Mouse (Mus musculus) hindbrain, embryonic 12.5 days (tissue): ENCODE data around the gene Ncam1. TPM values are rescaled to one million over a fixed set of nuclear protein-coding genes. Genes with fewer than 3 reads are reported as not detected.

Experiments used
- ATAC-seq: fragments of 200-750 bp; cut with Nextera tagmentation; 2 replicates; pipeline ENCODE4 v1.8.0; 2017; ENCODE audit warnings: moderate TSS enrichment; ENCODE audit not compliant: low FRiP score
- H3K27ac ChIP-seq: fragments of 300-500 bp; sonication (generic); 2 replicates; pipeline ENCODE4 v1.5.1; 2016; ENCODE audit warnings: mild to moderate bottlenecking
- H3K27me3 ChIP-seq: fragments of 300-500 bp; sonication (generic); 2 replicates; pipeline ENCODE4 v1.6.1; 2016; ENCODE audit warnings: mild to moderate bottlenecking
- H3K36me3 ChIP-seq: fragments of 300-500 bp; sonication (generic); 2 replicates; pipeline ENCODE4 v1.6.1; 2016; ENCODE audit warnings: mild to moderate bottlenecking
- H3K4me1 ChIP-seq: fragments of 300-500 bp; sonication (generic); 2 replicates; pipeline ENCODE4 v1.6.1; 2016
- H3K4me2 ChIP-seq: fragments of 300-500 bp; sonication (generic); replicated peaks from 2 replicates; pipeline ENCODE4 v1.6.1; 2016; ENCODE audit warnings: mild to moderate bottlenecking
- H3K4me3 ChIP-seq: fragments of 300-500 bp; sonication (generic); 2 replicates; pipeline ENCODE4 v1.5.1; 2016; ENCODE audit warnings: mild to moderate bottlenecking
- H3K9ac ChIP-seq: fragments of 300-500 bp; sonication (generic); 2 replicates; pipeline ENCODE4 v1.6.1; 2016; ENCODE audit warnings: mild to moderate bottlenecking, moderate library complexity
- H3K9me3 ChIP-seq: fragments of 300-500 bp; sonication (generic); replicated peaks from 2 replicates; pipeline ENCODE4 v1.6.1; 2016; ENCODE audit warnings: mild to moderate bottlenecking
- WGBS: fragments of 180-500 bp; shearing (Covaris S2); methylation state at CpG from one replicate; pipeline ENCODE4 v1.1.7; 2016; 5-methylcytosine and 5-hydroxymethylcytosine counted together
- polyA plus RNA-seq: library from polyadenylated mRNA; unstranded; fragments of >200 nt; fragmentation: Nextera tagmentation; extraction: Ambion mirVana; gene quantifications from 2 replicates; pipeline ENCODE4 v1.2.1, GENCODE M21; 2016

Gene Ncam1
- 239 and 283 TPM in 2 replicates for polyA plus RNA-seq

- Histone ChIP-seq H3K4me2 (peak within 1 kb of the TSS; percentile 82), H3K27ac (peak within 1 kb of the TSS; percentile 95), H3K9ac (peak within 1 kb of the TSS; percentile 96), H3K4me1 (peaks cover 10% of the 10 kb centered on the region; the same call in 1 of the 2 replicates), H3K36me3 (no peaks in the 10 kb centered on the region), H3K9me3 (no peaks in the 10 kb centered on the region), H3K27me3 (no peaks in the 10 kb centered on the region), H3K4me3 (peak within 1 kb of the TSS; percentile 88)
- ATAC-seq: peak; percentile 84
- WGBS: under 1% methylated on average over 23 of the region's 23 CpGs
Observed at GRCm38 (mm10) chr9:49798806-49799205, at the start of gene Ncam1. Gene Ncam1 (minus strand): TSS chr9:49798925.

GRCm38 (mm10) chr9:49834013-49834412 lies 35.3 kb upstream of the Ncam1 start:
- H3K9me3 ChIP-seq: no peaks in the 10 kb centered on the region
- no peak overlapping the region for H3K9ac ChIP-seq
- no peak overlapping the region for H3K27ac ChIP-seq
- no peak for ATAC-seq
- no peak overlapping the region for H3K4me3 ChIP-seq
- no peaks in the 10 kb centered on the region for H3K36me3 ChIP-seq
- H3K27me3 ChIP-seq: no peaks in the 10 kb centered on the region
- H3K4me1 ChIP-seq: no peaks in the 10 kb centered on the region
- H3K4me2 ChIP-seq: no peak overlapping the region
- 92% methylated on average over 1 of the region's 1 CpGs for WGBS

GRCm38 (mm10) chr9:49827671-49828070 lies 28.9 kb upstream of the Ncam1 start:
- Histone ChIP-seq H3K9me3 (no peaks in the 10 kb centered on the region), H3K9ac (no peak overlapping the region), H3K4me2 (no peak overlapping the region), H3K4me1 (no peaks in the 10 kb centered on the region), H3K27ac (no peak overlapping the region), H3K27me3 (no peaks in the 10 kb centered on the region), H3K36me3 (no peaks in the 10 kb centered on the region), H3K4me3 (no peak overlapping the region)
- 92% methylated on average over 8 of the region's 8 CpGs for WGBS
- no peak for ATAC-seq

- no peak for ATAC-seq
- Histone ChIP-seq H3K4me2 (no peak overlapping the region), H3K4me1 (peaks cover 4% of the 10 kb centered on the region; the same call in 1 of the 2 replicates), H3K36me3 (no peaks in the 10 kb centered on the region), H3K9ac (no peak overlapping the region), H3K9me3 (no peaks in the 10 kb centered on the region), H3K27ac (0 out of 2 replicates have a peak overlapping the region, but pooled peaks have one; percentile 0), H3K27me3 (no peaks in the 10 kb centered on the region), H3K4me3 (no peak overlapping the region)
- 68% methylated on average over 10 of the region's 10 CpGs for WGBS
Observed at GRCm38 (mm10) chr9:49816115-49816650, 17.5 kb upstream of the Ncam1 start.

- Histone ChIP-seq H3K36me3 (no peaks in the 10 kb centered on the region), H3K27ac (no peak overlapping the region), H3K4me3 (no peak overlapping the region), H3K4me2 (no peak overlapping the region), H3K4me1 (peaks cover 4% of the 10 kb centered on the region; the same call in 1 of the 2 replicates), H3K9me3 (no peaks in the 10 kb centered on the region), H3K9ac (no peak overlapping the region), H3K27me3 (no peaks in the 10 kb centered on the region)
- WGBS: 98% methylated on average over 2 of the region's 2 CpGs
- ATAC-seq: no peak
Observed at GRCm38 (mm10) chr9:49814442-49814841, 15.7 kb upstream of the Ncam1 start.

GRCm38 (mm10) chr9:49803222-49803621 lies 4.5 kb upstream of the Ncam1 start:
- 63% methylated on average over 3 of the region's 3 CpGs for WGBS
- Histone ChIP-seq H3K9ac (no peak overlapping the region), H3K36me3 (no peaks in the 10 kb centered on the region), H3K27me3 (no peaks in the 10 kb centered on the region), H3K4me2 (no peak overlapping the region), H3K9me3 (no peaks in the 10 kb centered on the region), H3K4me1 (0 out of 2 replicates have a peak, but pooled peaks cover 2% of the 10 kb centered on the region), H3K27ac (no peak overlapping the region), H3K4me3 (no peak overlapping the region)
- no peak for ATAC-seq

GRCm38 (mm10) chr9:49797821-49798571 lies 729 bp downstream of the Ncam1 start:
- Histone ChIP-seq H3K9ac (peak overlapping the region; percentile 96), H3K36me3 (no peaks in the 10 kb centered on the region), H3K27ac (peak overlapping the region; percentile 95), H3K27me3 (no peaks in the 10 kb centered on the region), H3K4me1 (peaks cover 14% of the 10 kb centered on the region), H3K4me2 (peak overlapping the region; percentile 82), H3K9me3 (no peaks in the 10 kb centered on the region), H3K4me3 (peak overlapping the region; percentile 88)
- under 1% methylated on average over 58 of the region's 58 CpGs for WGBS
- ATAC-seq: peak; percentile 76

- Histone ChIP-seq H3K27me3 (no peaks in the 10 kb centered on the region), H3K4me1 (peaks cover 14% of the 10 kb centered on the region)
- no peak for ATAC-seq
Observed at GRCm38 (mm10) chr9:49797508-49797820, 1.3 kb downstream of the Ncam1 start.

GRCm38 (mm10) chr9:49796618-49797507 lies 1.9 kb downstream of the Ncam1 start:
- WGBS: under 1% methylated on average over 51 of the region's 52 CpGs
- peak overlapping the region; percentile 88 for H3K4me3 ChIP-seq
- peak overlapping the region; percentile 82 for H3K4me2 ChIP-seq
- H3K27ac ChIP-seq: peak overlapping the region; percentile 95
- H3K36me3 ChIP-seq: no peaks in the 10 kb centered on the region
- H3K9me3 ChIP-seq: no peaks in the 10 kb centered on the region
- H3K27me3 ChIP-seq: no peaks in the 10 kb centered on the region
- H3K4me1 ChIP-seq: peaks cover 14% of the 10 kb centered on the region
- peak; percentile 84 for ATAC-seq
- peak overlapping the region; percentile 96 for H3K9ac ChIP-seq

More at GRCm38 (mm10) chr9:49797508-49797820, 1.3 kb downstream of the Ncam1 start:
- Histone ChIP-seq H3K9me3 (no peaks in the 10 kb centered on the region), H3K36me3 (no peaks in the 10 kb centered on the region), H3K9ac (peak overlapping the region; percentile 96), H3K27ac (peak overlapping the region; percentile 95), H3K4me3 (peak overlapping the region; percentile 88), H3K4me2 (peak overlapping the region; percentile 82)
- 0% methylated on average over 15 of the region's 15 CpGs for WGBS

GRCm38 (mm10) chr9:49795881-49796280 lies 2.8 kb downstream of the Ncam1 start:
- Histone ChIP-seq H3K27ac (no peak overlapping the region), H3K9ac (no peak overlapping the region), H3K4me3 (peak overlapping the region; percentile 88), H3K4me2 (peak overlapping the region; percentile 82), H3K27me3 (no peaks in the 10 kb centered on the region), H3K4me1 (peaks cover 14% of the 10 kb centered on the region), H3K36me3 (no peaks in the 10 kb centered on the region), H3K9me3 (no peaks in the 10 kb centered on the region)
- ATAC-seq: no peak
- WGBS: 62% methylated on average over 5 of the region's 5 CpGs

GRCm38 (mm10) chr9:49793987-49794550 lies 4.7 kb downstream of the Ncam1 start:
- 67% methylated on average over 6 of the region's 6 CpGs for WGBS
- H3K4me2 ChIP-seq: no peak overlapping the region
- ATAC-seq: no peak
- H3K27me3 ChIP-seq: no peaks in the 10 kb centered on the region
- H3K4me1 ChIP-seq: peaks cover 11% of the 10 kb centered on the region
- no peaks in the 10 kb centered on the region for H3K9me3 ChIP-seq
- H3K9ac ChIP-seq: no peak overlapping the region
- H3K4me3 ChIP-seq: no peak overlapping the region
- H3K27ac ChIP-seq: no peak overlapping the region
- H3K36me3 ChIP-seq: no peaks in the 10 kb centered on the region

GRCm38 (mm10) chr9:49793241-49793640 lies 5.5 kb downstream of the Ncam1 start:
- no peaks in the 10 kb centered on the region for H3K9me3 ChIP-seq
- no peaks in the 10 kb centered on the region for H3K36me3 ChIP-seq
- H3K4me1 ChIP-seq: peaks cover 11% of the 10 kb centered on the region
- ATAC-seq: no peak
- H3K4me3 ChIP-seq: no peak overlapping the region
- 70% methylated on average over 2 of the region's 2 CpGs for WGBS
- H3K27ac ChIP-seq: no peak overlapping the region
- no peak overlapping the region for H3K9ac ChIP-seq
- H3K4me2 ChIP-seq: no peak overlapping the region
- no peaks in the 10 kb centered on the region for H3K27me3 ChIP-seq
